Mouse (Mus musculus) kidney, postnatal 0 days (tissue): ENCODE results near the gene Scd2. TPM values are rescaled to one million over a fixed set of nuclear protein-coding genes. Genes with fewer than 3 reads are reported as not detected.
A peak's percentile ranks its signal among the peaks of the same experiment; 100 is the strongest.
"Not testable (repeated sequence)": the region's sequence is repeated elsewhere in the genome, so short reads cannot be mapped to it uniquely, and the experiment has no call there.

Experiments used
- ATAC-seq: fragments of 200-750 bp; cut with Nextera tagmentation; replicated peaks from 2 replicates; pipeline ENCODE4 v1.8.0; 2017; ENCODE audit warnings: low read depth, moderate number of reproducible peaks, moderate TSS enrichment, moderate library complexity; ENCODE audit not compliant: low FRiP score
- DNase-seq: peaks from one replicate; pipeline ENCODE4 v3.0.0-alpha.2; 2016; ENCODE audit warnings: low spot score
- H3K27ac ChIP-seq: fragments of 300-500 bp; sonication (generic); 2 replicates; pipeline ENCODE4 v1.5.1; 2014; ENCODE audit warnings: mild to moderate bottlenecking
- H3K27me3 ChIP-seq: fragments of 300-500 bp; sonication (generic); 2 replicates; pipeline ENCODE4 v1.6.1; 2014; ENCODE audit warnings: low read length, mixed read lengths; ENCODE audit not compliant: insufficient read depth
- H3K36me3 ChIP-seq: fragments of 300-500 bp; sonication (generic); 2 replicates; pipeline ENCODE4 v1.6.1; 2014; ENCODE audit warnings: low read length, mixed read lengths; ENCODE audit not compliant: insufficient read depth
- H3K4me1 ChIP-seq: fragments of 300-500 bp; sonication (generic); replicated peaks from 2 replicates; pipeline ENCODE4 v1.6.1; 2014; ENCODE audit warnings: antibody characterized with exemption, low read length, mixed read lengths; ENCODE audit not compliant: insufficient read depth
- H3K4me2 ChIP-seq: fragments of 300-500 bp; sonication (generic); 2 replicates; pipeline ENCODE4 v1.6.1; 2014; ENCODE audit warnings: mild to moderate bottlenecking, low read length, moderate library complexity, mixed read lengths
- H3K4me3 ChIP-seq: fragments of 300-500 bp; sonication (generic); replicated peaks from 2 replicates; pipeline ENCODE4 v1.5.1; 2014; ENCODE audit warnings: low read depth, low read length
- H3K9ac ChIP-seq: fragments of 300-500 bp; sonication (generic); 2 replicates; pipeline ENCODE4 v1.6.1; 2014; ENCODE audit warnings: low read depth, low read length
- H3K9me3 ChIP-seq: fragments of 300-500 bp; sonication (generic); replicated peaks from 2 replicates; pipeline ENCODE4 v1.6.1; 2016; ENCODE audit warnings: low read length, inconsistent platforms, mixed read lengths
- CTCF ChIP-seq: IDR thresholded peaks from 2 replicates; pipeline ENCODE4 v1.5.1; 2016; ENCODE audit warnings: antibody characterized with exemption, low read depth, mild to moderate bottlenecking, moderate library complexity
- WGBS: fragments of 180-500 bp; shearing (Covaris S2); extraction: QIAGEN DNeasy Blood & Tissue Kit; methylation state at CpG from one replicate; pipeline ENCODE4 v1.1.7; 2014; 5-methylcytosine and 5-hydroxymethylcytosine counted together
- polyA plus RNA-seq: library from polyadenylated mRNA; unstranded; fragments of >200 nt; fragmentation: Nextera tagmentation; extraction: Ambion mirVana; gene quantifications from 2 replicates; pipeline ENCODE4 v1.2.1, GENCODE M21; 2015

Gene Scd2
- polyA plus RNA-seq, 1 experiment from 2014 or later: 81.1 TPM

- ATAC-seq (no peak), DNase-seq (no peak)
- Histone ChIP-seq H3K4me1 (peaks cover 8% of the 10 kb centered on the region), H3K9me3 (no peaks in the 10 kb centered on the region), H3K27me3 (no peaks in the 10 kb centered on the region), H3K4me2 (peak overlapping the region; percentile 60; the same call in 1 of the 2 replicates), H3K27ac (peak overlapping the region; percentile 90), H3K9ac (0 out of 2 replicates have a peak overlapping the region, but pooled peaks have one; percentile 13), H3K36me3 (no peaks in the 10 kb centered on the region), H3K4me3 (no peak overlapping the region)
- 61% methylated on average over 11 of the region's 11 CpGs for WGBS
- TF ChIP-seq CTCF: no peak
Measured at GRCm38 (mm10) chr19:44248854-44249351, 44.6 kb upstream of the Scd2 start.

GRCm38 (mm10) chr19:44251138-44251537 lies 42.3 kb upstream of the Scd2 start:
- H3K9me3 ChIP-seq, H3K4me1 ChIP-seq, H3K27ac ChIP-seq, H3K27me3 ChIP-seq, ATAC-seq, H3K4me2 ChIP-seq, H3K4me3 ChIP-seq, H3K9ac ChIP-seq, DNase-seq, H3K36me3 ChIP-seq: not testable (repeated sequence)
- 91% methylated on average over 6 of the region's 6 CpGs for WGBS

DNA sequence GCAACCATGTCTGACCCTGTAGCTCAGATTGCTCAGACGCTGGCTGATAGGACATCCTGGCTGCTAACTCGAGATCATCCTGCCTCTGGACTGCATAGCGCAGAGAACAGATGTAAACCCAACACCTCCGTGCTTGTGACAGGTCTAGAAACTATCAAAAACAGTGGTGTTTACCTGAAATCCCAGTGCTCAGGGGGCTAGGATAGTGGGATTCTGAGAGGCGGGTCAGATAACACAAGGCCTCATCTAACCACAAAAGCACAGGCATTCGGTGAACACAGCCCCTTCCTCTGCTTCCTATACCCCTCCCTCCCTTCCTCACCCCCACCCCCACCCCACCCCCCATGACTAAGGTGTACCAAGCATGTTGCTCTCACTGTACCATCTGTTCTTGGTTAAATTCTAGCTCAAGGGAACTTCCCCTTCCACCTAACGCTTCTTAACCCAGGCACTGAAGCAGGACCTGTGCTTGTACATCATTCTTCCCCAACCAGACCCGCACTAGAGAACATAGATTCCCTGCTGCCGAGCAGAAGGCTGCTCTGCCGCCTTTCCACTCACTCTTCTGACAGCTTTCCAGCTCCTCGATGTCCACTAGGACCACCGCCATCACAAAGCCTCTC lies 41.4 kb upstream of the Scd2 start:
- TF ChIP-seq CTCF: no peak
- ATAC-seq: no peak
- WGBS: 64% methylated on average over 12 of the region's 12 CpGs
- Histone ChIP-seq H3K4me2 (no peak overlapping the region), H3K4me3 (no peak overlapping the region), H3K4me1 (peaks cover 8% of the 10 kb centered on the region), H3K27ac (no peak overlapping the region), H3K36me3 (no peaks in the 10 kb centered on the region), H3K9ac (no peak overlapping the region), H3K9me3 (no peaks in the 10 kb centered on the region), H3K27me3 (no peaks in the 10 kb centered on the region)
- DNase-seq: no peak

DNA sequence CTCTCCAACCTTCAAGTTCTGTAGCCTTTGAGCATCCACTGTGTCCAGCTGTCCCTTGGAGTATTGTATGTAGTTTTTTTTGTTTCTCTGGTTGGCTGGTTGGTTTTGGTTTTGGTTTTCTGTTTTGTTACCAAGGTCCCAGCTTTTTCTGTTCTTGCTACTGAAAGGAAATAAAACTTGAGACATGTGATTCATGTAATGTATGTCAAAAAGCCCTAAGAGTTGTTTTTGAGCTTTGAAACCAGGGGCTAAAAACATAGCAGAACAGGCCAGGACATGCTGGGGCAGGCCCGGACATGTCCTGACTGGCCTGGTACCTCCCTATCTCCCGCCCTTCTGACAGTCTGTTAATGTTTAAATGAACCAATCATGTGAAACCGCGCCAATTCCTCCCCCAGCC lies 39.4 kb upstream of the Scd2 start:
- not testable (repeated sequence) for H3K36me3 ChIP-seq, H3K4me1 ChIP-seq, H3K4me3 ChIP-seq, H3K27ac ChIP-seq, ATAC-seq, H3K9ac ChIP-seq, DNase-seq, H3K27me3 ChIP-seq, H3K9me3 ChIP-seq, H3K4me2 ChIP-seq
- 62% methylated on average over 3 of the region's 4 CpGs for WGBS

GRCm38 (mm10) chr19:44257377-44257966 lies 36.0 kb upstream of the Scd2 start:
- DNase-seq: no peak
- Histone ChIP-seq H3K36me3 (no peaks in the 10 kb centered on the region), H3K4me2 (no peak overlapping the region), H3K4me1 (no peaks in the 10 kb centered on the region), H3K9me3 (no peaks in the 10 kb centered on the region), H3K9ac (no peak overlapping the region), H3K4me3 (no peak overlapping the region), H3K27me3 (no peaks in the 10 kb centered on the region), H3K27ac (no peak overlapping the region)
- WGBS: 84% methylated on average over 13 of the region's 13 CpGs
- ATAC-seq: no peak
- no peak for TF ChIP-seq CTCF

- 78% methylated on average over 4 of the region's 4 CpGs for WGBS
- no peak overlapping the region for H3K4me2 ChIP-seq
- H3K4me3 ChIP-seq: no peak overlapping the region
- H3K36me3 ChIP-seq: no peaks in the 10 kb centered on the region
- no peaks in the 10 kb centered on the region for H3K4me1 ChIP-seq
- H3K27ac ChIP-seq: no peak overlapping the region
- DNase-seq (no peak), ATAC-seq (no peak)
- H3K9ac ChIP-seq: no peak overlapping the region
- TF ChIP-seq CTCF: no peak
- H3K27me3 ChIP-seq: no peaks in the 10 kb centered on the region
- H3K9me3 ChIP-seq: no peaks in the 10 kb centered on the region
Measured at GRCm38 (mm10) chr19:44259484-44259883, 34.0 kb upstream of the Scd2 start.

- Histone ChIP-seq H3K9me3 (no peaks in the 10 kb centered on the region), H3K4me2 (no peak overlapping the region), H3K27ac (no peak overlapping the region), H3K4me1 (no peaks in the 10 kb centered on the region), H3K4me3 (no peak overlapping the region), H3K9ac (no peak overlapping the region), H3K36me3 (no peaks in the 10 kb centered on the region), H3K27me3 (no peaks in the 10 kb centered on the region)
- no peak for ATAC-seq
- DNase-seq: no peak
- peak; percentile 36; the same call in 1 of the 2 replicates for TF ChIP-seq CTCF
- WGBS: 76% methylated on average over 5 of the region's 5 CpGs
Measured at GRCm38 (mm10) chr19:44260487-44260886, 33.0 kb upstream of the Scd2 start.
